Mouse (Mus musculus): Measurements from ENCODE around the gene Zbtb8os. TPM values are rescaled to one million over a fixed set of nuclear protein-coding genes. Genes with fewer than 3 reads are reported as not detected.

Zbtb8os gene
- total and polyA plus RNA-seq, 2 experiments from 2014 or later, result 5.9 to 20.7 TPM

DNA sequence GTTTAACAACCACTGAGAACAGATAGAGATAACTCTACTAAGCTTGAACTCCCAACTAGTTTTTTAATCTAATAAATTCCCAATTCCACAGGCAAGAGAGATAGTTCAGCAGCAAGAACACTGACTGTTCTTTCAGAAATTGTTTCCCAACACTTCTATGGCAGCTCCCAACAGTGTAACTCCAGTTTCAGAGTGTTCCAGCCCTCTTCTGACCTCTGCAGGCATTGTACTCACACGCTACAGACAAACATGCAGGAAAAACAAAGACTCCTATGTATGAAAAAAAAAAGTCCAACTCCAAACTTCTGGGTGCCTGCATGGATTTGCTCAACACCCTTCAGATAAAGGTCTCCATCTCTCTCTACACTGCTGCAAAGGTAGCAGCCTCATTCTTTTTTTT lies 2.6 kb upstream of the Zbtb8os start:
- no peak for DNase-seq
- Histone ChIP-seq H3K36me3 (ENCODE audit: insufficient read depth) (peaks cover 18% of the 10 kb centered on the region), H3K4me1 (ENCODE audit: insufficient read depth) (peaks cover 22% of the 10 kb centered on the region), H3K9me3 (ENCODE audit: low read length) (no peaks in the 10 kb centered on the region), H3K9ac (no peak overlapping the region), H3K4me3 (ENCODE audit: low read depth, low read length) (no peak overlapping the region), H3K27ac (ENCODE audit: low read depth, low read length) (no peak overlapping the region), H3K27me3 (ENCODE audit: insufficient read depth, low read length) (no peaks in the 10 kb centered on the region), H3K4me2 (ENCODE audit: low read depth) (peak overlapping the region; percentile 58)
- ATAC-seq, result no peak
- WGBS, result 13% methylated on average over 1 of the region's 1 CpGs
- TF ChIP-seq CTCF (IDR thresholded peaks at IDR 0.05; ENCODE audit: low read depth), result no peak

DNA sequence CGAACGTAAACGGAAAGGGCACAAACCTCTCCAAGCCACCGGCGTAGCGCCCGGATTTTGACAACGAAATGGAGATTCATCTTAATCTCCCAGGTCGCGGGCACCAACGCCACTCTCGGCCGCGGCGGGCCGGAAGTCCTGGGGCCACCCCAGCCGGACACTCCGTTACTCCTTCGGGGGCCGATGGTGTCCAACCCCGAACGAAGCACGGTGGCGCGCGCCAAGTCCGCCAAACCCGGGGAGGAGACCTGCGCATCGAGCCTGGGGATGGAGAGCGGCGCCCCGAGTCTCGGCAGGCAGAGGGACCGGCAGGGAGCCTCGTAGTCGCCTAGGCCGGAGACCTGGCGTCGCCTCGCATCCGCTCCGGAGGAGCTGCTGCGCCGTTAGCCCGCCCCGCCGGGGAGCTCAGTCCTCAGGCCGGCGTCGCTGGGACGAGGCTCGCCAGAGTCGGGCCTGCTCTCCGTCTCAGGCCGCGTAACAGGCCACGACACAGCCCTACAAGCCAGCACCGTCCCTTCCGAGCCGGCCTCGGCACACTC lies 749 bp upstream of the Zbtb8os start:
- peak overlapping the region; percentile 89 for H3K9ac ChIP-seq
- no peaks in the 10 kb centered on the region for H3K9me3 ChIP-seq (ENCODE audit: low read length)
- 2% methylated on average over 56 of the region's 62 CpGs for WGBS
- peaks cover 22% of the 10 kb centered on the region for H3K4me1 ChIP-seq (ENCODE audit: insufficient read depth)
- peak overlapping the region; percentile 96 for H3K27ac ChIP-seq (ENCODE audit: low read depth, low read length)
- H3K4me3 ChIP-seq (ENCODE audit: low read depth, low read length), result peak overlapping the region; percentile 96
- H3K36me3 ChIP-seq (ENCODE audit: insufficient read depth), result peaks cover 7% of the 10 kb centered on the region; the same call in 1 of the 2 replicates
- no peak for DNase-seq
- no peak for ATAC-seq
- H3K27me3 ChIP-seq (ENCODE audit: insufficient read depth, low read length), result no peaks in the 10 kb centered on the region
- peak overlapping the region; percentile 58 for H3K4me2 ChIP-seq (ENCODE audit: low read depth)
- TF ChIP-seq CTCF (IDR thresholded peaks at IDR 0.05; ENCODE audit: low read depth), result no peak

DNA sequence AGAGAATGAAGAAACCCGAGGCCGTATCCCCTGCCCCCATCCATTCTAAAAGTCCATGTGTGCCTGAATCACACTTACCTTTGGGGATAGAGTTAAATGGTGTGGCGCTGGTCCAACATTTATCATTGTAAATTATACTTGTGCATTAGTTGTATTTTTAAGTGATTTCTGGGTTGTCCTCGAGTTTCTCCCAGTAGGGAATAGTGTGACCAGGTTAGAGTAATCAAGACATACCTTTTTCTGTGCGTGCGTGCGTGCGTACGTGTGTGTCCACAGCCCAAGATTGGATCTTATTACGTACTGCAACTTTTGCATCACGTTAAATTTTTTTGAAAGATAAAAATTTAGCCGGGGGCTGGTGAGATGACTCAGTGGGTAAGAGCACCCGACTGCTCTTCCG lies 796 bp downstream of the Zbtb8os start:
- no peak for DNase-seq
- Histone ChIP-seq H3K4me2 (ENCODE audit: low read depth) (peak overlapping the region; percentile 71), H3K4me3 (ENCODE audit: low read depth, low read length) (peak overlapping the region; percentile 96), H3K27ac (ENCODE audit: low read depth, low read length) (peak overlapping the region; percentile 99), H3K9me3 (ENCODE audit: low read length) (no peaks in the 10 kb centered on the region), H3K36me3 (ENCODE audit: insufficient read depth) (peaks cover 2% of the 10 kb centered on the region; the same call in 1 of the 2 replicates), H3K27me3 (ENCODE audit: insufficient read depth, low read length) (no peaks in the 10 kb centered on the region), H3K4me1 (ENCODE audit: insufficient read depth) (peaks cover 20% of the 10 kb centered on the region), H3K9ac (peak overlapping the region; percentile 66)
- ATAC-seq, result no peak
- no peak for TF ChIP-seq CTCF (IDR thresholded peaks at IDR 0.05; ENCODE audit: low read depth)
- WGBS, result 52% methylated on average over 14 of the region's 14 CpGs

DNA sequence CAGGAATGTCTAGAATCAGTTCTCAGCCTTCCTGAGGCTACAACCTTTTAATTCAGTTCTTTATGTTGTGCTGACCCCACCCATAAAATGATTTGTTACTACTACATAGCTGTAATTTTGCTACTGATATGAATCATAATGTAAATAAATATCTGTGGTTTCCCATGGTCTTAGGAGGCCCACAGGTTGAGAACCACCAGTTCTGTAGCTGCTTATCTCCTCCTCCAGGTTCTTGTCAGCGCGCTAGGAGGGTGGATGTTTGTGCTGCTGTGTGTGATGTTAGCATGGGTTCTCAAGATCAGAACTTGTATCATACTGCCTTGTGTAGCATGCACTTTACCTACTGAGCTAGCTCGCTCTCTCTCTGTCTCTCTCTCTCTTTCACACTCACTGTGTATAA lies 4.2 kb downstream of the Zbtb8os start:
- Histone ChIP-seq H3K4me1 (ENCODE audit: insufficient read depth) (0 out of 2 replicates have a peak, but pooled peaks cover 3% of the 10 kb centered on the region), H3K9me3 (ENCODE audit: low read length) (no peaks in the 10 kb centered on the region)

DNA sequence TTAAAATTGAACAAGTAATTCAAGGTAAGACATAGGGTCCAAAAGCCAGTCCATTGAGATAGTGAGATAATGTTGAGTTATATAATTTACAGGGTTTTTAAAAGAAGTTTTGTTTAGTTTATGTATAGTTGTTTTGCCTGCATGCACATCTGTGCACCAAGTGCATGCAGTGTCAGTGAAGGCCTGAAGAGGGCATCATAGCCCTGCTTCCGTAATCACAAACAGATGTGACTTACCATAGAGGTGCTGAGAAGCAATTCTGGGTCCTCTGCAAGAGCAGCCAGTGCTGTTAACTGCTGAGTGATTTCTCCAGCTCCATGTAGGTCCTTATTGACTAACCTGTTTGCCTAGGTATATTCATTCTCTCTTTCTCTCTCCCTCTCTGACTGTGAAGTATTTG lies 6.4 kb downstream of the Zbtb8os start:
- Histone ChIP-seq H3K27me3 (ENCODE audit: insufficient read depth, low read length) (no peaks in the 10 kb centered on the region), H3K27ac (ENCODE audit: low read depth, low read length) (no peak overlapping the region), H3K9me3 (ENCODE audit: low read length) (no peaks in the 10 kb centered on the region), H3K9ac (no peak overlapping the region), H3K36me3 (ENCODE audit: insufficient read depth) (peaks cover 16% of the 10 kb centered on the region), H3K4me1 (ENCODE audit: insufficient read depth) (no peaks in the 10 kb centered on the region), H3K4me3 (ENCODE audit: low read depth, low read length) (no peak overlapping the region), H3K4me2 (ENCODE audit: low read depth) (no peak overlapping the region)
- TF ChIP-seq CTCF (IDR thresholded peaks at IDR 0.05; ENCODE audit: low read depth), result 0 out of 2 replicates have a peak, but pooled peaks have one; percentile 9
- WGBS, result 83% methylated on average over 1 of the region's 1 CpGs
- DNase-seq, result no peak
- no peak for ATAC-seq

More for the DNA sequence above, 4.2 kb downstream of the Zbtb8os start:
- Histone ChIP-seq H3K36me3 (ENCODE audit: insufficient read depth) (peaks cover 14% of the 10 kb centered on the region), H3K4me3 (ENCODE audit: low read depth, low read length) (no peak overlapping the region), H3K27me3 (ENCODE audit: insufficient read depth, low read length) (no peaks in the 10 kb centered on the region), H3K4me2 (ENCODE audit: low read depth) (no peak overlapping the region), H3K9ac (no peak overlapping the region), H3K27ac (ENCODE audit: low read depth, low read length) (no peak overlapping the region)
- TF ChIP-seq CTCF (IDR thresholded peaks at IDR 0.05; ENCODE audit: low read depth), result no peak
- no peak for ATAC-seq
- WGBS, result 99% methylated on average over 3 of the region's 3 CpGs
- DNase-seq, result no peak

DNA sequence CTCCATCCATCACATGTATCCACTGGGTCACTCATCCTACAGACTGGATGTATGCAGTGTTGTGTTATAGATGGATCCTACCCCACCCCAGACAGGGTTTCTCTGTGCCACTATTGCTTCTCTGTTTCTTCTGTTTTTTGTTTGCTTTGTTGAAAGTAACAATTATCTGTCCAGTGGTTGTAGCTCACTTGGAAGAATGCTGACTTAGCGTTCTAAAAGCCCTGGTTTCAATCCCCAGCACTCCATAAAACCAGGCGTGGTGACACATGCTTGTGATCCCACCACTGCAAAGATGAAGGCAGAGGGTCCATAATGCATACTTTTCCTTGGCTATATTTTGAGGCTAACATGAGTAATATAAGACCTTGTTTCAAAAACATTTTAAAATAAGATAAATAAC lies 7.2 kb downstream of the Zbtb8os start:
- H3K27ac ChIP-seq (ENCODE audit: low read depth, low read length), result no peak overlapping the region
- no peak for ATAC-seq
- no peaks in the 10 kb centered on the region for H3K4me1 ChIP-seq (ENCODE audit: insufficient read depth)
- H3K36me3 ChIP-seq (ENCODE audit: insufficient read depth), result peaks cover 16% of the 10 kb centered on the region
- no peaks in the 10 kb centered on the region for H3K27me3 ChIP-seq (ENCODE audit: insufficient read depth, low read length)
- TF ChIP-seq CTCF (IDR thresholded peaks at IDR 0.05; ENCODE audit: low read depth), result no peak
- no peak overlapping the region for H3K9ac ChIP-seq
- no peaks in the 10 kb centered on the region for H3K9me3 ChIP-seq (ENCODE audit: low read length)
- no peak overlapping the region for H3K4me2 ChIP-seq (ENCODE audit: low read depth)
- WGBS, result 86% methylated on average over 2 of the region's 2 CpGs
- no peak for DNase-seq
- H3K4me3 ChIP-seq (ENCODE audit: low read depth, low read length), result no peak overlapping the region

DNA sequence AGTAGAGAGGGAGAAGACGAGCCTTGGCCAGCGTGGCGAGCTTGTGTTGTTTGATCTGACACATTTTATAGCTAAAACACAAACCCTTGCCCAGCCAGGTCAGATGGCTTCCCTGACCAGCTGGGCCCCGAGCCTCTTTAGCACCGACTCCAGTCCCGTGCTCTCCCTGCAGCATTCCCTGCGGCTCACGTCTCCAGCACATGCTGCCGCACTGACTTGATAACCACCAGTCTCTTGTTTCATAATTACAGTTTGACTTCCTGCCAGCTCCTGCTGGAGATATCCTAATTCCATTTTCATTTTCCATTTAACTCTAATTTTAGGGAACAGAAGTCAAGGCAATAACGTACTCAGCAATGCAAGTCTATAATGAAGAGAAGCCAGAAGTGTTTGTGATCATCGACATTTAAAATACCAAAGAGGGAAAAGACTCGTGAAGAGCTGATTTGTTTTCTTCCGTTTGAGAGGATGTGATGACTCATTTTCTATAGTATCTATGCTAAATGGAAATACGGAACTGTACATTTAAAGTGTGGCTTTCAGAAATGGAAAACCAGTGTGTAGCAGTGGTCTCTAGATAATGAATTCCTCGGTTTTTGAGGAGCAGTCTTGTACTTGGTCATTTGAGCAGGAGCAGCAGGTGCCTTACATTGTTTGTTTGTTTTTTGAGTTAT lies 11.1 kb downstream of the Zbtb8os start:
- no peak for TF ChIP-seq CTCF (IDR thresholded peaks at IDR 0.05; ENCODE audit: low read depth)
- DNase-seq (peak; percentile 55), ATAC-seq (no peak; the same call in 1 of the 2 replicates)
- Histone ChIP-seq H3K4me2 (ENCODE audit: low read depth) (no peak overlapping the region), H3K36me3 (ENCODE audit: insufficient read depth) (peaks cover 16% of the 10 kb centered on the region), H3K27me3 (ENCODE audit: insufficient read depth, low read length) (no peaks in the 10 kb centered on the region), H3K9ac (no peak overlapping the region), H3K4me3 (ENCODE audit: low read depth, low read length) (no peak overlapping the region), H3K27ac (ENCODE audit: low read depth, low read length) (no peak overlapping the region; the same call in 1 of the 2 replicates), H3K4me1 (ENCODE audit: insufficient read depth) (no peaks in the 10 kb centered on the region), H3K9me3 (ENCODE audit: low read length) (no peaks in the 10 kb centered on the region)
- 63% methylated on average over 15 of the region's 15 CpGs for WGBS

Data from forebrain, postnatal 0 days (tissue).